Mouse (Mus musculus): ENCODE data around the gene Gm7971.
"Not testable (repeated sequence)": the region's sequence is repeated elsewhere in the genome, so short reads cannot be mapped to it uniquely, and the experiment has no call there.

The Gm7971 gene

DNA sequence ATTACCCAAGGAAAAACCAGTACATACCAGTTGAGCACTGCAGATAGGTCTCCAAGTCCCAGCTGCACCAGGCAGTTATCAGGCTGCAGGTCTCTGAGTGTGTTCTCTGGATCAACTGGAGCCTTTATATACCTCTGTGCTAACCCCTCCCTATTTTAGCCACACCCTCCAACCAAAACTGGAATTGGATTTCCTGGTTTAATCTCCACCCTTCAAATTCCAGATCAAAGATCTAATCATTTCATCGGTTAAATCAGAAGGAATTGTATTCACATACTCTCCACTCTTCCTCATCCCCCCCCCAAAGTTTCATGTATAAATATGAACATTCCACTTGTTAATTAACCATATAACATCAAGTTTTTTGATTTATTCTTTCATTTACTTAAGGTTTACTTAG is at the start of gene Gm7971:
Gene Gm7971, minus strand, starts transcription at position 101 of the 400 bp plus-strand sequence.
- not testable (repeated sequence) for DNase-seq
